Mouse (Mus musculus): ENCODE measurements at regions not wholly inside any gene's neighbourhood (a gene's known extent, or its start where the extent isn't known, plus 50 kb on each side); places are given as distances from the start of the nearest gene placed in this dataset.

- no peak for DNase-seq (ENCODE audit: low read depth)
Observed at GRCm38 (mm10) chr1:137636321-137636944, 539.1 kb downstream of the Ptprc start.

- no peak for DNase-seq (ENCODE audit: low read depth)
Observed at GRCm38 (mm10) chr1:137635781-137636180, 539.7 kb downstream of the Ptprc start.

GRCm38 (mm10) chr1:137631546-137631945 is 544.0 kb downstream of the Ptprc start:
- no peak for DNase-seq (ENCODE audit: low read depth)

GRCm38 (mm10) chr1:137620672-137621071 is 554.8 kb downstream of the Ptprc start:
- DNase-seq (ENCODE audit: low read depth), result no peak

GRCm38 (mm10) chr1:137618231-137618630 is 557.3 kb downstream of the Ptprc start:
- no peak for DNase-seq (ENCODE audit: low read depth)

GRCm38 (mm10) chr1:137617513-137617912 is 558.0 kb downstream of the Ptprc start:
- no peak for DNase-seq (ENCODE audit: low read depth)

- no peak for DNase-seq (ENCODE audit: low read depth)
Observed at GRCm38 (mm10) chr1:137606716-137607115, 568.8 kb downstream of the Ptprc start.

- no peak for DNase-seq (ENCODE audit: low read depth)
Observed at GRCm38 (mm10) chr1:137605890-137606663, 569.4 kb downstream of the Ptprc start.

- DNase-seq (ENCODE audit: low read depth), result no peak
Observed at GRCm38 (mm10) chr1:137593732-137594131, 581.8 kb downstream of the Ptprc start.

- DNase-seq (ENCODE audit: low read depth), result no peak
Observed at GRCm38 (mm10) chr1:137591891-137592290, 583.6 kb downstream of the Ptprc start.

GRCm38 (mm10) chr1:137591295-137591694 is 584.2 kb downstream of the Ptprc start:
- DNase-seq (ENCODE audit: low read depth), result no peak

GRCm38 (mm10) chr1:137588304-137589300 is 586.9 kb downstream of the Ptprc start:
- DNase-seq (ENCODE audit: low read depth), result no peak

GRCm38 (mm10) chr1:137587481-137588228 is 587.9 kb downstream of the Ptprc start:
- no peak for DNase-seq (ENCODE audit: low read depth)

- DNase-seq (ENCODE audit: low read depth), result no peak
Observed at GRCm38 (mm10) chr1:137584696-137585095, 590.8 kb downstream of the Ptprc start.

- no peak for DNase-seq (ENCODE audit: low read depth)
Observed at GRCm38 (mm10) chr1:137584104-137584675, 591.3 kb downstream of the Ptprc start.

GRCm38 (mm10) chr1:137577639-137578038 is 597.9 kb downstream of the Ptprc start:
- no peak for DNase-seq (ENCODE audit: low read depth)

- no peak for DNase-seq (ENCODE audit: low read depth)
Observed at GRCm38 (mm10) chr1:137576174-137576573, 599.3 kb downstream of the Ptprc start.

- no peak for DNase-seq (ENCODE audit: low read depth)
Observed at GRCm38 (mm10) chr1:137575380-137575779, 600.1 kb downstream of the Ptprc start.

- no peak for DNase-seq (ENCODE audit: low read depth)
Observed at GRCm38 (mm10) chr1:137571905-137572865, 603.3 kb downstream of the Ptprc start.
